Mouse (Mus musculus) E14TG2a.4 (cell line): ENCODE results near the gene Hat1.

Source experiments
- H3K27me3 ChIP-seq: 2 replicates; pipeline ENCODE4 v1.6.1; 2014; ENCODE audit warnings: low read length, control low read depth; ENCODE audit not compliant: insufficient read depth
- H3K36me3 ChIP-seq: 2 replicates; pipeline ENCODE4 v1.6.1; 2014; ENCODE audit warnings: low read length, control low read depth; ENCODE audit not compliant: insufficient read depth
- H3K4me1 ChIP-seq: replicated peaks from 2 replicates; pipeline ENCODE4 v1.6.1; 2014; ENCODE audit warnings: low read depth, low read length, control low read depth
- H3K4me3 ChIP-seq: replicated peaks from 2 replicates; pipeline ENCODE4 v1.5.1; 2014; ENCODE audit warnings: mild to moderate bottlenecking, low read length
- H3K9me3 ChIP-seq: 2 replicates; pipeline ENCODE4 v1.6.1; 2014; ENCODE audit warnings: low read length, control low read depth
- CTCF ChIP-seq: conservative IDR thresholded peaks from 2 replicates; pipeline ENCODE4 v1.5.1; 2014; ENCODE audit warnings: low read length
- NANOG ChIP-seq: IDR thresholded peaks from 2 replicates; pipeline ENCODE4 v1.6.1; 2014; ENCODE audit warnings: borderline replicate concordance, low read length, mixed read lengths
- POU5F1 ChIP-seq: IDR thresholded peaks from 2 replicates; pipeline ENCODE4 v1.6.1; 2014; ENCODE audit warnings: low read length, borderline replicate concordance

The Hat1 gene

DNA sequence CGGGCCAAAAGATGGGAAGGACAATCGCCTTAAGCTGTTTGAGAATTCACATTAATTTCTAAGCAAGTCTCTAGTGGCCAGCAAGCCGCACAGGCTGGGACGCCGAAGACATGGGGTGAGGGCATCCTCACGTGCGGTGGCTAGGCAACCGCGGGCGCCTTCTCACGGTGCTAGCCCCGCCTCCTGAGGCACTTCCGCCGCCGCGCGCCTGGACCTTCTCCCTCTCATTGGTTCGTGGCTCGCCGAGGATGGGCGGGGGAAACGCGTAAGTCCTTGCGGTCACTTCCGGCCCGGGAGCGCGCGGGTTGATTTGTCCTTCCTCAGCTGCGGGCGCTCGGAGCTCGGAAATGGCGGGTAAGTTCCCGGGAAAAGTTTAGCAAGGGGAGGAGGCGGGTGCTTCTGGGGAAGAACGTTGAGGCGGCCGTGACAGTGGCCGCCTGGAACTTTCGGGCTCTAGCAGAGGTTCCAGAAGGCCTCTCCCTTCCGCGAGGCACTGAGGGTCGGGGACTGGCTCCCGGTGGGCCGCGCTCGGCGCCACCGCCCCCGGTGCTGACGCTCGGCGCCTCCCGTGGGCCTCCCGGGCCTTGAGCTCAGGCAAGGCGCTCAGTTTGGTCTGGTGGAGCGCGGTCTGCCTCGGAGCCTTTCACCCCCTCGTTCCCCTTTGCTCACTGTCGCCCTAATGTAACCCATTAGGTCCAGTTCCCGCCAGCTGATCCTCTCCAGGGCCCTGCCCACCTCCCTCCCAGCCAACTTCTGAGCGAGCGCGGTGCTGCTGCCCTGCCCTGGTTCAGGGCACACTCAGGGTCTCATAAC, at the start of gene Hat1:
Gene Hat1, plus strand, starts transcription at position 8 of the 813 bp plus-strand sequence.
- Histone ChIP-seq H3K9me3 (no peaks in the 10 kb centered on the region), H3K27me3 (no peaks in the 10 kb centered on the region)
- no peak for TF ChIP-seq NANOG
- TF ChIP-seq CTCF: no peak
- TF ChIP-seq POU5F1: no peak

DNA sequence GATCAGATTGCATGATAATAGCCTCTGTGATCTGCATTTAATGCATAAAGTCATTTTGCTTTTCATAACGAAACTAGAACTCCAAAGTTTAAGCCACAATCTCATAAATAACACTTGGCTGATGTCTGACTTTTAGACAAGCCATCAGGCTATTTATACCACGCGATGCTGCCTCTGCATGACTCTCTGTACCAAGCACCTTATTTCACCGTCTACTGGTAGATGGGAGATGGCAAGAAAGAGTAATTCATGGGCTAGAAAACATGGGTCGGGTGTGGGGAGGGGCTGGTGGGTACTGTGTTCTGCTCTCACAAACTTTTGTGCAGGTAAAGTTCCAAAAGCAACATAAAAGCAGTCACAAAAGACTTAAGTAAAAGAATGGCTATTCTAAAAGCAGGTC, 48.6 kb upstream of the Hat1 start:
- H3K4me3 ChIP-seq: no peak overlapping the region
- no peaks in the 10 kb centered on the region for H3K27me3 ChIP-seq
- peaks cover 40% of the 10 kb centered on the region for H3K4me1 ChIP-seq
- peaks cover 12% of the 10 kb centered on the region; the same call in 1 of the 2 replicates for H3K36me3 ChIP-seq
- TF ChIP-seq CTCF (no peak), POU5F1 (no peak), NANOG (no peak)
- H3K9me3 ChIP-seq: peaks cover 6% of the 10 kb centered on the region

More for the DNA sequence above, at the start of gene Hat1:
- Histone ChIP-seq H3K36me3 (peaks cover 44% of the 10 kb centered on the region), H3K4me3 (peak within 1 kb of the TSS; percentile 99), H3K4me1 (peaks cover 72% of the 10 kb centered on the region)

DNA sequence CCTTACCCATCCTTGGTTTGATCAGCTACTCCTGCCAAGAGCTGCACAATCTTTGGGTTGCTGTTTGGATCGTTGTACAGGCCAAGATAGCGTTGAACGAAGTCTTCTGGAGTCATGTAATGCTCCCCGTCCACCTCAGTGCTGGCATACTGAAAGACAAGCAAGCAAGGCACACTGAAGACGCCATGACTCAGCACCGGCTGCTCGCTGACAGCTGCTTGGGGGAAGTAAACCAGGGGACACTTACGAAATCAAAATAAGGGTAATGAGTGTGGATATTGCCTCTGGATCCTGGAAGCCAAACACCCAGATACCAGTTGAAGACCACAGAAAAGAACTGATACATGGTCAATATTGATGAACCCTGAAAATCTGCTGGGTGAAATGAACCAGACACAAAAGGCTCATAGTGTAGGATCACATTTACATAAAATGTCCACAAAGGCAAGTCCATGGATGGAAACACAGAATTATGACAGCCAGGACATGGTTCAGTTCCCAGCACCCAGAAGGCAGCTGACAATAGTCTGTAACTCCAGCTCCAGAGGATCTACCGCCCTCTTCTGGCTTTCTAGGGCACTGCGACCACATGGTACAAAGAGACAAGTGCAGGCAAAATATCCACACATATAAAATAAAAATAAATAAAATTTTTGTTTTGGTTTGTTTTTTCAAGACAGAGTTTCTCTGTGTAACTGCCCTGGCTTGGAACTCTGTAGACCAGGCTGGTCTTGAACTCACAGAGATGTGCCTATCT, 44.7 kb upstream of the Hat1 start:
- Histone ChIP-seq H3K9me3 (peaks cover 6% of the 10 kb centered on the region), H3K27me3 (no peaks in the 10 kb centered on the region), H3K36me3 (peaks cover 18% of the 10 kb centered on the region), H3K4me3 (no peak overlapping the region), H3K4me1 (peaks cover 25% of the 10 kb centered on the region)
- no peak for TF ChIP-seq NANOG
- no peak for TF ChIP-seq POU5F1
- peak; percentile 65 for TF ChIP-seq CTCF

DNA sequence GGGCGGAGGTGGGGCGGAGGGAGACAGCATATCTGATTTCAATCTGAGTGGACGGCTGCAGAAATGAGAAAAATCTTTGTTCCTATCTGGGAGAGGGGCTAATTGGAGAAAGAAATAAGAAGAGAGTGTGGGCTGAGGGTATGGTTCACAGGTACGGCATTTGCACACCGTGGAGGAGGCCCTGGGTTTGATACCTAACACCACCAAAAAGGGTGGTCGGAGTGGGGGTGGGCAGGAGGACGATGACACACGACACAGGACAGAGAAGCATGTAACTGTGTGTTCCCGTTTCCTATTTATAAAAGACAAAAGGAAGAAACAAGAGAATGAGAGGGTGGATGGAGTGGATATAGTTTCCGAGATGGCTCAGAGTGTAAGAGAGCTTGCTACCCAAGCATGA, 41.6 kb upstream of the Hat1 start:
- H3K36me3 ChIP-seq: peaks cover 38% of the 10 kb centered on the region
- peaks cover 6% of the 10 kb centered on the region for H3K9me3 ChIP-seq
- no peaks in the 10 kb centered on the region for H3K27me3 ChIP-seq
- H3K4me1 ChIP-seq: peaks cover 38% of the 10 kb centered on the region
- H3K4me3 ChIP-seq: peak overlapping the region; percentile 98
- TF ChIP-seq POU5F1 (no peak), NANOG (no peak), CTCF (no peak)

DNA sequence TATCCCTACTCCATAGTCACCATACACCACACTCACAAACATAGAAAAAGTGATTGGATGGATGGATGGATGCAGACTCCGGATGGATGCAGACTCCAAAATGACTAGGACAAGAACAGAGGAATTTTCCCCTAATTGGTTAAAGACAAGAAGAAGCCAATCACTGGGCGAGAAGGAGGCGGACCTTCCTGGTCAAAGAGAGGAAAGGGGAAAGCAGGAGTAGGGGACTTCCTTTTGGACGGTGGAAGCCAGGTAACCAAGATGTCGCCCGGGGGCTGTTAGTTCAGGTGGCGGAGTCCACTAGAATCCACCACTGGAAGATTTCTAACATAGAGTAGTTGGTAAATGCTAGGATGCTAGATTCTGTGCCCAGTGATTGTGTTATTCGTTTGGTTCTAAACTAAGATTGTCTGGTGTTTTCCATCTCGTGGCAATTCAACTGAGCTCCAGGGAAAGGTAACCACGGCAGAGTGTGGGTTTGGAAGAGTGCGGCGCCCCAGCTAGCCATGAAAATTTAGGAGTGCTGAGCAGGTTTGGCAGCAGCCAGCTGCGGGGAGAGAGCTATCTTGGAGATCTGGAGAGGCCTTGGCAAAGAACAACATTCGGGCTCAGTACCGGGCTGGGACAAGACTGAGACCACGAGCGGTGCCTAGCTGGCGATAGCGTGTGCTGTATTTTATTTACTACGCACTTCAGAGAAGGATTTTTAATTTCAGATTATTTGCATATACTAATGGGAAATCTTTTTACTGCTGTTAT, 40.8 kb upstream of the Hat1 start:
- H3K36me3 ChIP-seq: peaks cover 39% of the 10 kb centered on the region
- TF ChIP-seq NANOG (no peak), CTCF (no peak)
- H3K27me3 ChIP-seq: no peaks in the 10 kb centered on the region
- peaks cover 6% of the 10 kb centered on the region for H3K9me3 ChIP-seq
- peak overlapping the region; percentile 98 for H3K4me3 ChIP-seq
- H3K4me1 ChIP-seq: peaks cover 42% of the 10 kb centered on the region

DNA sequence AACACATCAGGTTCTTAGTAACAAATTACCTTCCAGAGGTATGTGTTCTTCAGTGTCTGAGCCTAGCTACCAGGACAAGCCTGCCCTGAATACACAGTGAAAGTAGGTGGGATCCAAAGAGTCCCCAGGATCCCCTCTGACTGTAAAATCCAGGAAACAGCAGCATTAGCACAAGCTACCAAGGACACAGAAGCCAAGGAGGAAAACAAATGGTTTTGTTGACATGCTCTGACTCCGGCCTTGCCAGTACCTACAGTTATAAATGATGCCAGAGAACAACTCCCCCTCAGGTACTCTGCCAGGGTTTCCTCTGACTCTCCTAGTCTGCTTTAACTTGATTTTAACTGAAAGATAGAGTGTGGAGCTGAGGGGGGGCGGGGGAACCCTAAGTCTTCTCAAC, 39.2 kb upstream of the Hat1 start:
- peaks cover 58% of the 10 kb centered on the region for H3K4me1 ChIP-seq

DNA sequence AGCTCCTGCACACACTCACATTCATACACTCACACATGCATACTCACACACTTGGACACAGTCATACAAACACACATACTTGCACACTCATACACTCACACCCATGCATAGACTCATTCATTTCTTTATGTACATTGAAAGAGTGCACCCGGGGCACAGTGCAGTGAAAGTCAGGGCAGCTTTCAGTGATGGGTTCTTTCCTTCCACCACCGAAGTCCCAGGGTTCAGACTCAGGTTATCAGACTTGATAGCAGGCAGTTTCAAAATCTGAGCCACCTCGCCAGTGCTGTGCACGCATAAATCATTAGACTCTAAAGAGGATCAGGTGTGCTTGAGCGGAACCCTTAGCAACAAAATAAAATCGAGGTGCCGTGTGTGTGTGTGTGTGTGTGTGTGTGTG, 38.6 kb upstream of the Hat1 start:
- Histone ChIP-seq H3K4me1 (peaks cover 64% of the 10 kb centered on the region), H3K27me3 (no peaks in the 10 kb centered on the region), H3K4me3 (peak overlapping the region; percentile 98), H3K9me3 (no peaks in the 10 kb centered on the region), H3K36me3 (peaks cover 53% of the 10 kb centered on the region)
- TF ChIP-seq POU5F1 (no peak), CTCF (no peak), NANOG (no peak)

More for the DNA sequence above, 39.2 kb upstream of the Hat1 start:
- H3K9me3 ChIP-seq: no peaks in the 10 kb centered on the region
- H3K36me3 ChIP-seq: peaks cover 47% of the 10 kb centered on the region
- no peak for TF ChIP-seq POU5F1
- TF ChIP-seq CTCF: no peak
- TF ChIP-seq NANOG: no peak
- no peaks in the 10 kb centered on the region for H3K27me3 ChIP-seq
- H3K4me3 ChIP-seq: peak overlapping the region; percentile 98
